Mouse (Mus musculus): Measurements from ENCODE around the gene Ubl5. TPM values are rescaled to one million over a fixed set of nuclear protein-coding genes. Genes with fewer than 3 reads are reported as not detected.
"Not testable (repeated sequence)": the region's sequence is repeated elsewhere in the genome, so short reads cannot be mapped to it uniquely, and the experiment has no call there.

The Ubl5 gene
- polyA plus RNA-seq, 1 experiment from 2014 or later: 511 TPM

DNA sequence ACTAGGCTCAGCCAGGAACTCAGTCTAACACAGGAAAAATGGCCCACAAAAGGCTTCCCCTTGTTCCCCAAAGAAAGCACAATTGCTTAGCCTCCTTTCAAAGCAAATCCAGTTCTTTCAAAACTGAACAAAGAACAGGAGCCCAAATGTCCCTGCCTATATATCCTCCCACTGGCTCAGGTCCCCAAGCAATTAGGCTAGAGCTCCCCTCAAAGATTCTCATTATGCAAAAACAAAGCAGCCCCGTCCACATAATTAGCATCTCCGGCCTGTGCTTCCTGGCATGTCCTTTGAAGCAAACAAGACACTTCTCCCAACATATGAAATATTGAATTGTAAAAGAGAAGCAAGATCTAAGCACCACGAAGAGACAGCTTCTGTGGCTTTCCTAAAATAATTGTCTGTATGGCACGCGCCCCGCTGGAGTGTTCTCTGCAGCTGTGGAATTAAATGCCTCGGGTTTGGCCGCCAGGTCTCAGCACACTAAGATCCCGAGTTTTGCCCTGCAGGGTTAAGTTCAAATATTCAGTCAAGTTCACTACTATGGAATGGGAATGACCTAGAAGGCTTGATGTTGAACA is 37.8 kb downstream of the Ubl5 start:
- ATAC-seq (replicated peaks; ENCODE audit: low FRiP score, low read depth) (no peak), DNase-seq (ENCODE audit: low spot score) (no peak)
- no peaks in the 10 kb centered on the region for H3K9me3 ChIP-seq (replicated peaks; ENCODE audit: low read length)
- no peaks in the 10 kb centered on the region for H3K4me1 ChIP-seq (replicated peaks; ENCODE audit: insufficient read depth, low read length)
- H3K27me3 ChIP-seq (ENCODE audit: insufficient read depth, low read length): no peaks in the 10 kb centered on the region
- no peak overlapping the region for H3K9ac ChIP-seq (ENCODE audit: low read depth, low read length)
- H3K36me3 ChIP-seq (ENCODE audit: insufficient read depth, low read length): no peaks in the 10 kb centered on the region
- WGBS: 76% methylated on average over 9 of the region's 9 CpGs
- H3K27ac ChIP-seq: no peak overlapping the region
- no peak overlapping the region for H3K4me2 ChIP-seq (ENCODE audit: low read length)
- TF ChIP-seq CTCF (IDR thresholded peaks at IDR 0.05; ENCODE audit: low read depth): no peak
- no peak overlapping the region for H3K4me3 ChIP-seq (replicated peaks; ENCODE audit: low read depth, low read length)

DNA sequence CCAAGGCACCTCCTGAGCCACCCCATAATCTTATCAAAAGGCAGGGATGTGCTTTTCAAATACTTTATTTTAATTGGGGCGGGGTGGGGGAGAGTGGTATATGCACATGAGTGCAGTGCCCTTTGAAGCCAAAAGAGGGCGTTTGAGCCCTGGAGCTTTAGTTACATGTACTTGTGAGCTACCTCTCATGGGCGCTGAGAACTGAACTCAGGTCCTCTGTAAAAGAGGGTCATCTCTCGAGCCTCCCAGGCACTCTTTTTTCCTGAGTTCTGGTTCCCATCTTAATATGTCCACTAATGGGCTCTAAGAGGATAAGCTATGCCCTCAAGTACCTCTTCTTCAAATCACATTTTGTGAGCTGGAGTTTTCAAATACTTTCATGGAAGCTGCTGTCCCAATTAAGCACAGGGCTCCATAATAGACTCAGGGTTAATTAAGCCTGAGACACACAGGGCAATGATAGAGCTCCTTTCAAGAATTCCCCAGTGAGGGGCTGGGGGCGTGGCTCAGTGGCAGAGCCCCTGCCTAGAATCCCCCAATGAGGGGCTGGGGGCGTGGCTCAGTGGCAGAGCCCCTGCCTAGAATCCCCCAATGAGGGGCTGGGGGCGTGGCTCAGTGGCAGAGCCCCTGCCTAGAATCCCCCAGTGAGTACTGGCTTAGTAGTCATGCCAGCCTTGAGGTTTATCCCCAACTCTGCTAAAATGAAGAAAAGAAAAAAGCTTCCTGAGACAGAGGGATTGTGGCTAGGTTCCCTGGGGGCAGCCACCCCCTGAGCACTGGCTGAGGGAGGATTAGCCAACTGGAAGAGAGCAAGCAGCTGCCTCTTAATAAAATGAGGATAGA is 39.1 kb downstream of the Ubl5 start:
- H3K4me1 ChIP-seq (replicated peaks; ENCODE audit: insufficient read depth, low read length): no peaks in the 10 kb centered on the region
- no peak for DNase-seq (ENCODE audit: low spot score)
- no peak for ATAC-seq (replicated peaks; ENCODE audit: low FRiP score, low read depth)
- no peaks in the 10 kb centered on the region for H3K9me3 ChIP-seq (replicated peaks; ENCODE audit: low read length)
- WGBS: 56% methylated on average over 7 of the region's 7 CpGs
- H3K4me3 ChIP-seq (replicated peaks; ENCODE audit: low read depth, low read length): no peak overlapping the region
- TF ChIP-seq CTCF (IDR thresholded peaks at IDR 0.05; ENCODE audit: low read depth): no peak
- H3K27me3 ChIP-seq (ENCODE audit: insufficient read depth, low read length): no peaks in the 10 kb centered on the region
- no peaks in the 10 kb centered on the region for H3K36me3 ChIP-seq (ENCODE audit: insufficient read depth, low read length)
- no peak overlapping the region for H3K9ac ChIP-seq (ENCODE audit: low read depth, low read length)
- no peak overlapping the region for H3K4me2 ChIP-seq (ENCODE audit: low read length)
- H3K27ac ChIP-seq: no peak overlapping the region

DNA sequence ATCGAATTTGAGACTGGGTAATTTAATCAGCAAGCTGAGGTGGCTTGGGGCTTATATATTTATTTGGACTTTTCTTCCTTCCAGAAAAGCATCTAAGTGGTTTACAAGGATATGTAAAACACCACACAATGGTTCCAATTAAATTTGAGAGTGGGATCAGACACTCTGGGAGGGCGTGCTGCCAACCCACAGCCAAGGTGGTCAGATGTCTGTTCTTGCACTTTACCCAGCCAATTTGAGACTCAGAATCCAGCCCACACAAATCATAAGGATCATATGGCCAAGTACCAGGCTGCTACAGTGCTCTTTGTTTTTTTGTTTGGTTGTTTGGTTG is 39.7 kb downstream of the Ubl5 start:
- H3K9ac ChIP-seq (ENCODE audit: low read depth, low read length): no peak overlapping the region
- DNase-seq (ENCODE audit: low spot score): no peak
- H3K4me3 ChIP-seq (replicated peaks; ENCODE audit: low read depth, low read length): no peak overlapping the region
- no peaks in the 10 kb centered on the region for H3K9me3 ChIP-seq (replicated peaks; ENCODE audit: low read length)
- 70% methylated on average over 2 of the region's 2 CpGs for WGBS
- H3K4me1 ChIP-seq (replicated peaks; ENCODE audit: insufficient read depth, low read length): no peaks in the 10 kb centered on the region
- ATAC-seq (replicated peaks; ENCODE audit: low FRiP score, low read depth): no peak
- H3K27me3 ChIP-seq (ENCODE audit: insufficient read depth, low read length): no peaks in the 10 kb centered on the region
- H3K4me2 ChIP-seq (ENCODE audit: low read length): no peak overlapping the region
- H3K27ac ChIP-seq: no peak overlapping the region
- no peaks in the 10 kb centered on the region for H3K36me3 ChIP-seq (ENCODE audit: insufficient read depth, low read length)
- TF ChIP-seq CTCF (IDR thresholded peaks at IDR 0.05; ENCODE audit: low read depth): no peak

DNA sequence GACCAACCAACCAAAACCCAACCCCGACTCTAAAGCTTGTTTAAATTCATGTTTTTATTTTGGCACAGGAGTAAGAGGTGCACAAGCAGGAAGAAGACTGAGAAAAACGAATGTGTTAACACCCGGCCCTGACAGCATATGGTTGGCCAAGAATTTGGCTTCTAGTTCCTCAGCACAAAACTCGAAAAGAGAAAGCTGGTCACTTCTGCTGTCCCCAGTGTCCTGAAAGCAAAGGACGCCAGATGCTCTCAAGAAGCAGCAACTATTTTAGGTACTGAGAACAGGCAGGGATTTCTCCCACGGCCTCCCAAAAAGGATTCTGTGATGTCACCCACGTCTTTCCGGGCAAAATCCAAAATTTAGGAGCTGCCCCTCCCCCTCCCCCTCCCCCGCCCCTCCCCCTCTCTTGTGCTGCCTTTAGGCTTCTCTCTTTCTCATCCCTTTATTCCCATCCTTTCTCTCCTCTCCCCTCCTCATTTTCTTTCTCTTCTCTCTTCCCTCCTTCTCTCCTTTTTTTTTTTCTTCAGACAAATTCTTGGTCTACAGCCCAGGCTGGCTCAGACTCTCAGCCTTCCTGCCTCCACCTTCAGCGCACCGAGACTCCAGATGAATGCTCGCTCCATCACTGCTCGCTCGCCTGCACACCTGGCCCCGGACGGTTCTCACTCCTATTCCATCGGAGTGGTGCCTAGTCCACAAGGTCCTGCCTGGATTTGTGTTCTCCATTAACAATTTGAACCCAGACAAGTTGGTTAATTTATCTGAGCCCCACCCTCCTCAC is 42.6 kb downstream of the Ubl5 start:
- Histone ChIP-seq H3K27me3 (ENCODE audit: insufficient read depth, low read length) (no peaks in the 10 kb centered on the region), H3K4me1 (replicated peaks; ENCODE audit: insufficient read depth, low read length) (no peaks in the 10 kb centered on the region), H3K36me3 (ENCODE audit: insufficient read depth, low read length) (no peaks in the 10 kb centered on the region), H3K4me2 (ENCODE audit: low read length) (no peak overlapping the region), H3K9ac (ENCODE audit: low read depth, low read length) (no peak overlapping the region), H3K9me3 (replicated peaks; ENCODE audit: low read length) (no peaks in the 10 kb centered on the region), H3K27ac (no peak overlapping the region), H3K4me3 (replicated peaks; ENCODE audit: low read depth, low read length) (no peak overlapping the region)
- ATAC-seq (replicated peaks; ENCODE audit: low FRiP score, low read depth) (no peak), DNase-seq (ENCODE audit: low spot score) (no peak)
- WGBS: 45% methylated on average over 17 of the region's 17 CpGs
- no peak for TF ChIP-seq CTCF (IDR thresholded peaks at IDR 0.05; ENCODE audit: low read depth)

DNA sequence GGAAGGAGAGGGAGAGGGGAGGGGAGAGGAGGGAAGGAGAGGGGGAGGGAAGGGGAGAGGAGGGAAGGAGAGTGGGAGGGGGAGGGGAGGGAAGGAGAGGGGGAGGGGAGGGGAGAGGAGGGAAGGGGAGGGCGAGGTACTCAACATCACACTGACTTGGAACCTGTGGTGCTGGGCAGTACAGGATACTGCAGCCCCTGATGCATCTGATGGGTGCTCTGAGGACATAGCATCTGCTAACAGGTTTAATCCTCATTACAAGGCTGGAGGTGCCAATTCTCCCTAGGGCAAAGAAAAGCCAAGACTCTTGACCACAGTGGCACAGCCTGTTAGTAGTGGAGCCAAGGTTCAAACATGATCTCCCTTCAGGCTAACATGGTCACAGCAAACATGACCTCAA is 46.7 kb downstream of the Ubl5 start:
- Histone ChIP-seq H3K4me1 (replicated peaks; ENCODE audit: insufficient read depth, low read length) (no peaks in the 10 kb centered on the region), H3K4me2 (ENCODE audit: low read length) (no peak overlapping the region), H3K27me3 (ENCODE audit: insufficient read depth, low read length) (no peaks in the 10 kb centered on the region), H3K4me3 (replicated peaks; ENCODE audit: low read depth, low read length) (no peak overlapping the region), H3K36me3 (ENCODE audit: insufficient read depth, low read length) (no peaks in the 10 kb centered on the region), H3K9ac (ENCODE audit: low read depth, low read length) (no peak overlapping the region), H3K27ac (no peak overlapping the region), H3K9me3 (replicated peaks; ENCODE audit: low read length) (no peaks in the 10 kb centered on the region)
- WGBS: no CpG with 5 or more reads among the region's 1 CpGs
- no peak for TF ChIP-seq CTCF (IDR thresholded peaks at IDR 0.05; ENCODE audit: low read depth)
- no peak for DNase-seq (ENCODE audit: low spot score)
- no peak for ATAC-seq (replicated peaks; ENCODE audit: low FRiP score, low read depth)

DNA sequence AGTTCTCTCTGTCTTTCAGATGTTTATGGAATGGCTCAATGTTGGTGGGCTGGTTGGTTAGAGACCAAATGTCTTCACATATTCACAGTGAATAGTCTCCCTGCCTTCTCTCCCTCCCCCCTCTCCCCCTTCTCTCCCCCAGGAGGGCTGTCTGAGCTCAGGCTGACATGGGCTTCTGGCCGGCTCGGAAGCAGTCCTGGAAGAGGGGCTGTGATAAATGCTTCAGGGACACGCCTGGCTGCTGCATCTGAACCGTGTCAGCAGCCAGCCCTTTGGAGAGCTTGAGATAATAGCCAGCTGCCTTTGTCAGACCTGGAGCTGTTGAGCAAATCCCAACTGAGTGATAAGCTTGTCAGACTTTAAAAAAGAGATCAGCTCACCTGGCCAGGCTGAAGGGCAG is 47.2 kb downstream of the Ubl5 start:
- Histone ChIP-seq H3K4me3 (replicated peaks; ENCODE audit: low read depth, low read length) (no peak overlapping the region), H3K9ac (ENCODE audit: low read depth, low read length) (no peak overlapping the region), H3K4me1 (replicated peaks; ENCODE audit: insufficient read depth, low read length) (no peaks in the 10 kb centered on the region), H3K27me3 (ENCODE audit: insufficient read depth, low read length) (no peaks in the 10 kb centered on the region), H3K36me3 (ENCODE audit: insufficient read depth, low read length) (no peaks in the 10 kb centered on the region), H3K27ac (no peak overlapping the region), H3K4me2 (ENCODE audit: low read length) (no peak overlapping the region), H3K9me3 (replicated peaks; ENCODE audit: low read length) (no peaks in the 10 kb centered on the region)
- 3% methylated on average over 4 of the region's 4 CpGs for WGBS
- DNase-seq (ENCODE audit: low spot score) (peak; percentile 38), ATAC-seq (replicated peaks; ENCODE audit: low FRiP score, low read depth) (no peak)
- no peak for TF ChIP-seq CTCF (IDR thresholded peaks at IDR 0.05; ENCODE audit: low read depth)

- not testable (repeated sequence) for H3K4me2 ChIP-seq (ENCODE audit: low read length); H3K9me3 ChIP-seq (replicated peaks; ENCODE audit: low read length); H3K36me3 ChIP-seq (ENCODE audit: insufficient read depth, low read length); H3K27ac ChIP-seq; ATAC-seq (replicated peaks; ENCODE audit: low FRiP score, low read depth); H3K9ac ChIP-seq (ENCODE audit: low read depth, low read length); H3K4me3 ChIP-seq (replicated peaks; ENCODE audit: low read depth, low read length); H3K4me1 ChIP-seq (replicated peaks; ENCODE audit: insufficient read depth, low read length); DNase-seq (ENCODE audit: low spot score); H3K27me3 ChIP-seq (ENCODE audit: insufficient read depth, low read length)
- 88% methylated on average over 2 of the region's 2 CpGs for WGBS
These were observed 47.8 kb downstream of the Ubl5 start for GRCm38 (mm10) chr9:20690449-20690848.
